Mouse (Mus musculus): ENCODE data around the gene Olfr31. TPM values are rescaled to one million over a fixed set of nuclear protein-coding genes. Genes with fewer than 3 reads are reported as not detected.
A peak's percentile ranks its signal among the peaks of the same experiment; 100 is the strongest.

Olfr31 gene
- total and polyA plus RNA-seq, 3 experiments: 0.09 TPM; not detected in 2

DNA sequence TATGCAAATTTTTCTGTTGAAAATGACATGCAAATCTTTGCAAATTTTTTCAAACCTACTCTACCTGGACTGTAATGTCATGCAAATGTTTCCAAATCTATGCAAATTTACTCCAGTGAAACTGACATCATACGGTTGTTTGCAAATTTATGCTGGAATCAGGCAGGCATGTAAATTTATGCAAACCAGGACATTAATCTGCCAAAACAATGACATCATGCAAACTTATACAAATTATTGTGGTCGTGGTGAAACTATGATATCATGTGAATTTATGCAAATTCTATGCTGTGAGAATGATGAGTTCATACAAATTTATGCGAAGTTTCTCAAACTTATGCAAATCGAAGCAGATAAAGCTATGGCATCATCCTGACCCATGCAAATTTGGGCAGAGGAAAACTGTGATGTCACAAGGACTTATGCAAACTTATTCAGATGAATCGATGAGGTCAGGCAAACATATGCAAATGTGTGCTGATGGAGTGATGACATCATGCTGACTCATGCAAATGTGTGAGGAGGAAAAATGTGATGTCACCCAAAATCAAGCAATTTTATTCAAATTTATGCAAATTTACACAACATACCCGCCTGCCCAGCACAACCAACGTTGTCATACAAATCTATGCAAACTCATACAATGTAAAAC is 30.6 kb downstream of the Olfr31 start:
- in situ Hi-C loops (cut with MboI; ENCODE audit: low pct_ligation_motif_present, low pct_unique_long_range_greater_than_20kb, low sequenced_read_pairs): no loop called here

DNA sequence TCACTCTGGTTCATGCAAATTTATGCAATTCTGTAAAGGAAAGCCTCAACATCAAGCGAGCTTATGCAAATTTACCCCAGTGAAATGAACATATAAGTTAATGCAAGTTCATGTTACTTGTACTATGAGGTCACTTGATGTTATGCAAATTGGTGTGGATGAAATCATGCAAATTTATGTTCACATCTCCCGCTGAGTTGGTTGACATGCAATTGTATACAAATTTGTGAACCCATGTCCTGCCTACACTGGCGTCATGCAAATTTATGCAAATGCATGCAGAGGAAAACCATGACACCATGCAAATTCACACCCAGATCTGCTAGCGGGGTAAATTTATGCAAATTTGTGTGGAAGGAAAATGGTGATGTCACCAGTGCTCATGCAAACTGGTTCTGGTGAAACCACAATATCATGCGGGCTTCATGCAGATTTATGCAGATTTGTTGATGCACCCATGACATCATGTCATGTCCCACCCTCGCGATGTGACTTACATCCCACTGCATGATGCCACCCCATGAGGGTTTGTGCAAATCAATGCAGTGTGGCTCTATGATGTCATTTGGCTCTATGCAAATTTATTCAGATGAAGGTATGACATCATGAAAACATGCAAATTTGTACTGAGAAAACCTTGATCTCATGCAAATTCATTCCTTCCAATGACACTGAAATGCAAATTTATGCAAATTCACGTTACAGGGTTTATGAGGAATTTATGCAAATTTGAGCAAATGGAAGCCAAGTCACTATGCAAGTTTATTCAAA is 31.3 kb downstream of the Olfr31 start:
- no peaks in the 10 kb centered on the region for H3K27me3 ChIP-seq (replicated peaks)
- H3K4me1 ChIP-seq (ENCODE audit: control insufficient read depth in 1 of 2, insufficient read depth in 2 of 2): no peaks in the 10 kb centered on the region
- H3K9ac ChIP-seq (ENCODE audit: insufficient read depth, low read depth): no peak overlapping the region
- H3K4me2 ChIP-seq (ENCODE audit: insufficient read depth, low read depth, poor library complexity, severe bottlenecking): no peak overlapping the region
- no peak overlapping the region for H3K27ac ChIP-seq (ENCODE audit: insufficient read depth, low read depth)
- TF ChIP-seq ZMIZ1 (IDR thresholded peaks at IDR 0.05; ENCODE audit: low read depth, low read length) (no peak), TCF12 (IDR thresholded peaks at IDR 0.05; ENCODE audit: low read depth, low read length) (no peak)
- peaks cover 0 to 10% of the 10 kb centered on the region in 2 experiments for H3K36me3 ChIP-seq (replicated peaks in 1 of 2; ENCODE audit: control insufficient read depth in 1 of 2, insufficient read depth in 1 of 2, low read length in 1 of 2)
- peaks cover 63% of the 10 kb centered on the region for H3K9me3 ChIP-seq (replicated peaks; ENCODE audit: low read length)
- DNase-seq (ENCODE audit: extremely low read depth): peak; percentile 18
- dilution Hi-C loops (cut with MboI; ENCODE audit: extremely low pct_ligation_motif_present, extremely low pct_unique_long_range_greater_than_20kb, low sequenced_read_pairs): no loop called here
- H3K79me2 ChIP-seq (replicated peaks; ENCODE audit: control insufficient read depth, extremely low read depth, insufficient read depth, poor library complexity, severe bottlenecking): no peaks in the 10 kb centered on the region
- no peak overlapping the region for H3K4me3 ChIP-seq (replicated peaks in 1 of 3; ENCODE audit: low read depth in 2 of 3, low read length in 2 of 3, poor library complexity in 1 of 3)
- in situ Hi-C loops (cut with MboI; ENCODE audit: low pct_ligation_motif_present, low pct_unique_long_range_greater_than_20kb, low sequenced_read_pairs): no loop called here

More for the DNA sequence above, 30.6 kb downstream of the Olfr31 start:
- Histone ChIP-seq H3K9me3 (replicated peaks; ENCODE audit: low read length) (peaks cover 70% of the 10 kb centered on the region), H3K4me2 (ENCODE audit: insufficient read depth, low read depth, poor library complexity, severe bottlenecking) (no peak overlapping the region), H3K36me3 (replicated peaks in 1 of 2; ENCODE audit: control insufficient read depth in 1 of 2, insufficient read depth in 1 of 2, low read length in 1 of 2) (peaks cover 0 to 10% of the 10 kb centered on the region in 2 experiments), H3K9ac (ENCODE audit: insufficient read depth, low read depth) (no peak overlapping the region), H3K27ac (ENCODE audit: insufficient read depth, low read depth) (no peak overlapping the region), H3K79me2 (replicated peaks; ENCODE audit: control insufficient read depth, extremely low read depth, insufficient read depth, poor library complexity, severe bottlenecking) (no peaks in the 10 kb centered on the region), H3K4me3 (replicated peaks in 1 of 3; ENCODE audit: low read depth in 2 of 3, low read length in 2 of 3, poor library complexity in 1 of 3) (no peak overlapping the region), H3K4me1 (ENCODE audit: control insufficient read depth in 1 of 2, insufficient read depth in 2 of 2) (no peaks in the 10 kb centered on the region), H3K27me3 (replicated peaks) (no peaks in the 10 kb centered on the region)
- peak; percentile 18 for DNase-seq (ENCODE audit: extremely low read depth)
- TF ChIP-seq HCFC1 (IDR thresholded peaks at IDR 0.05; ENCODE audit: low read depth, low read length): no peak
- no peak for TF ChIP-seq MYC (IDR thresholded peaks at IDR 0.05; ENCODE audit: low read depth, low read length)
- no peak for TF ChIP-seq BHLHE40 (IDR thresholded peaks at IDR 0.05; ENCODE audit: low read depth, low read length)
- TF ChIP-seq MAZ (IDR thresholded peaks at IDR 0.05; ENCODE audit: low read depth, low read length): no peak
- no peak for TF ChIP-seq PAX5 (IDR thresholded peaks at IDR 0.05; ENCODE audit: low read length)
- TF ChIP-seq UBTF (IDR thresholded peaks at IDR 0.05; ENCODE audit: low read depth, low read length): no peak
- TF ChIP-seq CHD2 (IDR thresholded peaks at IDR 0.05; ENCODE audit: low read length): no peak
- no peak for TF ChIP-seq JUN (IDR thresholded peaks at IDR 0.05; ENCODE audit: insufficient read depth, low read depth, low read length)
- no peak for TF ChIP-seq ZMIZ1 (IDR thresholded peaks at IDR 0.05; ENCODE audit: low read depth, low read length)
- no peak for TF ChIP-seq MEF2A (IDR thresholded peaks at IDR 0.05; ENCODE audit: borderline replicate concordance, low read depth, low read length)
- TF ChIP-seq ELF1 (IDR thresholded peaks at IDR 0.05; ENCODE audit: low read depth, low read length): no peak
- TF ChIP-seq ETS1 (conservative IDR thresholded peaks at IDR 0.05; ENCODE audit: low read depth, low read length): no peak
- TF ChIP-seq EP300 (IDR thresholded peaks at IDR 0.05; ENCODE audit: low read length): no peak
- TF ChIP-seq IRF4 (IDR thresholded peaks at IDR 0.05; ENCODE audit: low read depth, low read length): no peak
- dilution Hi-C loops (cut with MboI; ENCODE audit: extremely low pct_ligation_motif_present, extremely low pct_unique_long_range_greater_than_20kb, low sequenced_read_pairs): no loop called here
